Mouse (Mus musculus): ENCODE results near the gene Tmsb4x. TPM values are rescaled to one million over a fixed set of nuclear protein-coding genes. Genes with fewer than 3 reads are reported as not detected.

Tmsb4x gene
- polyA plus RNA-seq, 1 experiment = 1,421 TPM

DNA sequence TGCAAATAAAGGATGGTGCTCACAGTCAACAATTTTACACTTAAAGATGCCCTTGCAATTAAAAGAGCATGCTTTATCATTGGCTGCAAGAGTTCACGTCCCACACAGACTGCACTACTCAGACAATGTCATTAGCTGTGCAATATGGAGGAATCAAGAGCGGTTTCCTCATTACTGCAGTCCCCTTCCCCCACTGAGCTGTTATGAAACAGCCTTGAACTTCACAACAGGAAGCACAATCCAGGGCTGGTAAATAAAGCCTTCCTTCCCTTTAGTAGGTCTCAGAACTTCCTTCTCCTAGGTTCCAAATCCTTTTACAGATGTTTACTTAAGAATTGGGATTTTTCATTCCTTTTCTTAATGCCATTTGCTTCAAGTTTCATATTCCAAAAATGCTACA is 41.8 kb downstream of the Tmsb4x start:
- Histone ChIP-seq H3K79me3 (ENCODE audit: low read depth) (no peaks in the 10 kb centered on the region), H3ac (ENCODE audit: control insufficient read depth, insufficient read length, low read depth) (no peak overlapping the region), H3K4me3 (ENCODE audit: insufficient read depth, poor library complexity, severe bottlenecking) (no peak overlapping the region), H3K27me3 (ENCODE audit: control insufficient read depth, insufficient read depth, insufficient read length) (no peaks in the 10 kb centered on the region), H3K36me3 (ENCODE audit: control insufficient read depth, insufficient read depth) (no peaks in the 10 kb centered on the region), H3K79me2 (ENCODE audit: control insufficient read depth, insufficient read depth) (no peaks in the 10 kb centered on the region)
- TF ChIP-seq MYOD1 (IDR thresholded peaks at IDR 0.05; ENCODE audit: control insufficient read depth, insufficient read length, low read depth) (no peak), FOSL1 (IDR thresholded peaks at IDR 0.05; ENCODE audit: insufficient read depth, low read length, poor library complexity, severe bottlenecking) (no peak), CTCF (IDR thresholded peaks at IDR 0.05; ENCODE audit: control insufficient read depth, insufficient read depth, insufficient read length) (no peak), MYOG (IDR thresholded peaks at IDR 0.05; ENCODE audit: control insufficient read depth, extremely low read depth, insufficient read length) (no peak), MAX (IDR thresholded peaks at IDR 0.05) (no peak), USF1 (IDR thresholded peaks at IDR 0.05; ENCODE audit: low read depth) (no peak), CEBPB (IDR thresholded peaks at IDR 0.05; ENCODE audit: low read depth) (no peak)

DNA sequence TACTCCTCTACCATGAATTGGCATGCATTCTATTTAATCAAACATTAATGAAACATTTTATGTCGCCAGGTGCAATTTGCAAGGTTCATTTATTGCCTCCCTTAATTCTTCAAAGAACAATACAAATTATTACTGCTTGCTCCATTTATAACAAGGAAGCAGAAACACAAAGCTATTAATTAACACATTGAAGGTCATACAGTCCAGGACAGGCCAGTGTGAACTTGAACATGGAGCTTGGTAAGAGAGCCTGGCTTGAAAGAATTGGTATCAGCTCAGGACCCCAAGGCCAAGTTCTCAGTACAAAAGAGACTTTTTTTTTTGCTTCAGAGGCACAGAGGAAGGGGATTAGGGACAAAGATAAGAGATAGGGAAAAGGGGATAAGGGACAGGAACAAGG is 43.1 kb downstream of the Tmsb4x start:
- Histone ChIP-seq H3ac (ENCODE audit: control insufficient read depth, insufficient read length, low read depth) (no peak overlapping the region), H3K79me2 (ENCODE audit: control insufficient read depth, insufficient read depth) (no peaks in the 10 kb centered on the region), H3K36me3 (ENCODE audit: control insufficient read depth, insufficient read depth) (no peaks in the 10 kb centered on the region), H3K4me3 (ENCODE audit: insufficient read depth, poor library complexity, severe bottlenecking) (no peak overlapping the region), H3K79me3 (ENCODE audit: low read depth) (no peaks in the 10 kb centered on the region), H3K27me3 (ENCODE audit: control insufficient read depth, insufficient read depth, insufficient read length) (no peaks in the 10 kb centered on the region)
- TF ChIP-seq CTCF (IDR thresholded peaks at IDR 0.05; ENCODE audit: control insufficient read depth, insufficient read depth, insufficient read length) (no peak), MYOG (IDR thresholded peaks at IDR 0.05; ENCODE audit: control insufficient read depth, extremely low read depth, insufficient read length) (no peak), USF1 (IDR thresholded peaks at IDR 0.05; ENCODE audit: low read depth) (no peak), FOSL1 (IDR thresholded peaks at IDR 0.05; ENCODE audit: insufficient read depth, low read length, poor library complexity, severe bottlenecking) (no peak), CEBPB (IDR thresholded peaks at IDR 0.05; ENCODE audit: low read depth) (no peak), MAX (IDR thresholded peaks at IDR 0.05) (no peak), MYOD1 (IDR thresholded peaks at IDR 0.05; ENCODE audit: control insufficient read depth, insufficient read length, low read depth) (no peak)

DNA sequence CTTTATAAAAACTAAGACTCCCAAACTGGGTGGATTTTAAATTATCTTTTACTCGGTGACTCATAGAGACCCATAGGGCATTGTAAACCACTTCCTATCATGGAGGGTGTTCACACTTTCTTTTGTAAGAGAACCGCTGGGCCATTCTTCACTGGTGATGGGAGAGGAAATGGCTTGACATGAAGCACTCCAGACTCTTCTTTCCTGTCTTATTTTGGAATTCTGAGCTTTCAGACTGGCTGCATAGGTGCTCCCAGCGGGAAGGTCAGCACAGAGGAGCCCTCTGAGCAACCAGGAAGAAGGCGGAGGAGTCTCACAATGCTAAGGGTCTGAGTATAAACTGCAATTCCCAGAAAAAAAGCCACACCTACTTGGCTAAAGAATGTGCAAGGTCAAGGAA is 51.4 kb downstream of the Tmsb4x start:
- Histone ChIP-seq H3ac (ENCODE audit: control insufficient read depth, insufficient read length, low read depth) (no peak overlapping the region), H3K36me3 (ENCODE audit: control insufficient read depth, insufficient read depth) (no peaks in the 10 kb centered on the region), H3K79me3 (ENCODE audit: low read depth) (no peaks in the 10 kb centered on the region), H3K4me3 (ENCODE audit: insufficient read depth, poor library complexity, severe bottlenecking) (no peak overlapping the region), H3K79me2 (ENCODE audit: control insufficient read depth, insufficient read depth) (no peaks in the 10 kb centered on the region), H3K27me3 (ENCODE audit: control insufficient read depth, insufficient read depth, insufficient read length) (no peaks in the 10 kb centered on the region)
- TF ChIP-seq USF1 (IDR thresholded peaks at IDR 0.05; ENCODE audit: low read depth) (no peak), MYOD1 (IDR thresholded peaks at IDR 0.05; ENCODE audit: control insufficient read depth, insufficient read length, low read depth) (no peak), CEBPB (IDR thresholded peaks at IDR 0.05; ENCODE audit: low read depth) (no peak), MAX (IDR thresholded peaks at IDR 0.05) (no peak), MYOG (IDR thresholded peaks at IDR 0.05; ENCODE audit: control insufficient read depth, extremely low read depth, insufficient read length) (no peak), FOSL1 (IDR thresholded peaks at IDR 0.05; ENCODE audit: insufficient read depth, low read length, poor library complexity, severe bottlenecking) (no peak), CTCF (IDR thresholded peaks at IDR 0.05; ENCODE audit: control insufficient read depth, insufficient read depth, insufficient read length) (no peak)

Other genes with a start within 250 kb of the Tmsb4x start
- gene Tlr8, start 55.0 kb upstream of the Tmsb4x start, polyA plus RNA-seq (2012; fragmentation: generic; extraction: Trizol) = not detected
- 0.02 TPM for gene Tlr7, start 121.2 kb upstream of the Tmsb4x start, polyA plus RNA-seq (2012; fragmentation: generic; extraction: Trizol)
- 8.3 TPM for gene Prps2, start 173.4 kb upstream of the Tmsb4x start, polyA plus RNA-seq (2012; fragmentation: generic; extraction: Trizol)

Measured in C2C12 (cell line).